In the genomic region with DNA sequence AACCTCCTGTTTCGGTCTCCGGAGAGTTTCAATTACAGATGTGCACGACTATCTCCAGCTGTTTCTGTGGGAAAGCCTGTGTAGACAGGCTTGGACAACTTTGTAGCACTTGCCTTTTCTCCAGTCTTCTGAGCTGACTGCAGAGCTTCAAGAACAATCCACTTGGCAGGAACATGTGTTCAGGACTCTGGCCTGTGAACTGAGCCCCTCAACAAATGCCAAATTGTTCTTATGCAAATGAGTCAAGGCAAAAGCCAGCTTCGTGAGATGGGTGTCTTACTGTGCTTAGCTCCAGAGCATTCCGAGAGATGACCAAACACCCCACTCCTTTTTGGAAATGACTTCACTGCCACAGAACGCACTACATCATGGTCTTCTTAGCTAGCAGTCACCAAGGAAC, we compare ENCODE assay signal across 22 mouse cellular contexts. TPM values are rescaled to one million over a fixed set of nuclear protein-coding genes. Genes with fewer than 3 reads are reported as not detected.
DNase-seq lines count a peak whose midpoint lies in the region; ATAC-seq and TF ChIP-seq lines count a peak whose summit lies in the region.
"Had no signal": no experiment of that assay in that cellular context is flagged by ENCODE, and none has a peak within 500 bp of the region (broad histone marks: within the 10 kb centered on the region; RNA-seq: fewer than 3 reads in every experiment).

No protein-coding gene starts in this region.

- H3K9me3 ChIP-seq in forebrain, embryonic 10.5 days = no peaks in the 10 kb centered on the region
- no peaks in the 10 kb centered on the region for H3K9me3 ChIP-seq in forebrain, postnatal 0 days (ENCODE audit: low read length)
- no peaks in the 10 kb centered on the region for H3K9me3 ChIP-seq in heart, embryonic 15.5 days (replicated peaks)
- no peaks in the 10 kb centered on the region for H3K9me3 ChIP-seq in lung, postnatal 0 days (ENCODE audit: low read length)
- H3K9me3 ChIP-seq: forebrain, embryonic 12.5 days; G1E; hindbrain, embryonic 10.5 days; limb, embryonic 15.5 days; midbrain, embryonic 13.5 days; neural tube, embryonic 12.5 days had no signal

- H3K27ac ChIP-seq in forebrain, embryonic 10.5 days = no peak overlapping the region
- H3K27ac ChIP-seq in forebrain, postnatal 0 days (ENCODE audit: low read depth, low read length) = no peak overlapping the region
- H3K27ac ChIP-seq in heart, embryonic 15.5 days = peak overlapping the region; percentile 9; the same call in 1 of the 2 replicates
- peak overlapping the region; percentile 38; the same call in 1 of the 2 replicates for H3K27ac ChIP-seq in lung, postnatal 0 days (ENCODE audit: low read length)
- H3K27ac ChIP-seq: forebrain, embryonic 12.5 days; hindbrain, embryonic 10.5 days; limb, embryonic 15.5 days; midbrain, embryonic 13.5 days; neural tube, embryonic 12.5 days had no signal

- no peak for TF ChIP-seq POLR2A in lung, adult 2 months (IDR thresholded peaks at IDR 0.05; ENCODE audit: borderline replicate concordance, extremely low read depth, low read depth, low read length)

- DNase-seq in forebrain, embryonic 10.5 days (ENCODE audit: extremely low spot score, low spot score) = peak; percentile 9
- DNase-seq in forebrain, postnatal 0 days = no peak
- DNase-seq in heart, postnatal 14 days = no peak
- peak; percentile 39 for DNase-seq in lung, postnatal 0 days (ENCODE audit: low spot score)
- DNase-seq in lung, adult 2 months = no peak
- DNase-seq in skeletal muscle tissue, adult 2 months (ENCODE audit: low read depth, low spot score) = peak; percentile 54
- no peak for DNase-seq in retina, embryonic 14.5 days (ENCODE audit: low spot score)
- DNase-seq: adrenal gland, postnatal 36 days; cerebellum, adult 18-20 months; cerebellum, postnatal 25 days; embryo, embryonic 11 days; kidney, adult 8-10 months; kidney, postnatal 36 days; liver, postnatal 0 days; right cerebral cortex, adult 18-20 months had no signal

- no peak overlapping the region for H3K4me2 ChIP-seq in forebrain, postnatal 0 days (ENCODE audit: low read depth)
- no peak overlapping the region for H3K4me2 ChIP-seq in heart, embryonic 15.5 days
- no peak overlapping the region for H3K4me2 ChIP-seq in lung, postnatal 0 days (replicated peaks; ENCODE audit: low read depth, low read length)
- H3K4me2 ChIP-seq: forebrain, embryonic 12.5 days; limb, embryonic 15.5 days; midbrain, embryonic 13.5 days; neural tube, embryonic 12.5 days had no signal

- WGBS in forebrain, embryonic 10.5 days = 90% methylated on average over 6 of the region's 6 CpGs
- WGBS in forebrain, postnatal 0 days = 65% methylated on average over 6 of the region's 6 CpGs
- WGBS in heart, embryonic 15.5 days = 82% methylated on average over 6 of the region's 6 CpGs
- WGBS in lung, postnatal 0 days = 65% methylated on average over 6 of the region's 6 CpGs
- WGBS in lung, adult 2 months = 70% methylated on average over 6 of the region's 6 CpGs

- H3K4me3 ChIP-seq in forebrain, embryonic 10.5 days = no peak overlapping the region
- no peak overlapping the region for H3K4me3 ChIP-seq in forebrain, postnatal 0 days (ENCODE audit: low read depth, low read length)
- H3K4me3 ChIP-seq in heart, embryonic 15.5 days = no peak overlapping the region
- H3K4me3 ChIP-seq in lung, postnatal 0 days (ENCODE audit: low read depth, low read length) = no peak overlapping the region
- H3K4me3 ChIP-seq in lung, adult 2 months (replicated peaks; ENCODE audit: extremely low read depth, low read depth, low read length) = no peak overlapping the region
- H3K4me3 ChIP-seq: forebrain, embryonic 12.5 days; hindbrain, embryonic 10.5 days; limb, embryonic 15.5 days; midbrain, embryonic 13.5 days; neural tube, embryonic 12.5 days had no signal

- H3K4me1 ChIP-seq in forebrain, embryonic 10.5 days = no peaks in the 10 kb centered on the region
- H3K4me1 ChIP-seq in forebrain, postnatal 0 days (ENCODE audit: insufficient read depth) = no peaks in the 10 kb centered on the region
- peaks cover 6% of the 10 kb centered on the region for H3K4me1 ChIP-seq in heart, embryonic 15.5 days (replicated peaks)
- H3K4me1 ChIP-seq in lung, postnatal 0 days (ENCODE audit: insufficient read depth, low read depth, low read length) = peaks cover 7% of the 10 kb centered on the region; the same call in 1 of the 2 replicates
- peaks cover 4% of the 10 kb centered on the region; the same call in 1 of the 2 replicates for H3K4me1 ChIP-seq in lung, adult 2 months (ENCODE audit: control insufficient read depth, insufficient read depth, low read length)
- H3K4me1 ChIP-seq: forebrain, embryonic 12.5 days; hindbrain, embryonic 10.5 days; limb, embryonic 15.5 days; midbrain, embryonic 13.5 days; neural tube, embryonic 12.5 days had no signal

- H3K9ac ChIP-seq in forebrain, postnatal 0 days = no peak overlapping the region
- no peak overlapping the region for H3K9ac ChIP-seq in heart, embryonic 15.5 days
- no peak overlapping the region for H3K9ac ChIP-seq in lung, postnatal 0 days (replicated peaks; ENCODE audit: low read depth)
- H3K9ac ChIP-seq: forebrain, embryonic 12.5 days; limb, embryonic 15.5 days; liver, postnatal 0 days; midbrain, embryonic 13.5 days; neural tube, embryonic 12.5 days had no signal

- TF ChIP-seq EP300 in lung, postnatal 0 days (IDR thresholded peaks at IDR 0.05) = no peak

- no peak for TF ChIP-seq CTCF in forebrain, postnatal 0 days (IDR thresholded peaks at IDR 0.05; ENCODE audit: low read depth)
- TF ChIP-seq CTCF in lung, postnatal 0 days (IDR thresholded peaks at IDR 0.05) = no peak
- TF ChIP-seq CTCF in lung, adult 2 months (IDR thresholded peaks at IDR 0.05; ENCODE audit: insufficient read depth, low read length) = no peak

- H3K27me3 ChIP-seq in forebrain, embryonic 10.5 days (ENCODE audit: poor library complexity, severe bottlenecking) = no peaks in the 10 kb centered on the region
- no peaks in the 10 kb centered on the region for H3K27me3 ChIP-seq in forebrain, postnatal 0 days (ENCODE audit: insufficient read depth, low read length)
- H3K27me3 ChIP-seq in heart, embryonic 15.5 days = no peaks in the 10 kb centered on the region
- H3K27me3 ChIP-seq in lung, postnatal 0 days (replicated peaks; ENCODE audit: insufficient read depth, low read length) = no peaks in the 10 kb centered on the region
- H3K27me3 ChIP-seq: forebrain, embryonic 12.5 days; limb, embryonic 15.5 days; midbrain, embryonic 13.5 days; neural tube, embryonic 12.5 days had no signal

- ATAC-seq in forebrain, postnatal 0 days = no peak
- ATAC-seq in heart, embryonic 15.5 days (replicated peaks; ENCODE audit: insufficient number of reproducible peaks, insufficient read depth, low FRiP score, low read depth) = no peak
- 0 out of 2 replicates have a peak, but pooled peaks have one; percentile 0 for ATAC-seq in lung, postnatal 0 days
- ATAC-seq: liver, postnatal 0 days; midbrain, embryonic 13.5 days had no signal

- intact Hi-C loops in heart, postnatal 14 days (cut with DNase I) = no loop called here

- peaks cover 98% of the 10 kb centered on the region for H3K36me3 ChIP-seq in forebrain, embryonic 10.5 days (replicated peaks)
- peaks cover 55% of the 10 kb centered on the region for H3K36me3 ChIP-seq in forebrain, postnatal 0 days (ENCODE audit: insufficient read depth)
- H3K36me3 ChIP-seq in heart, embryonic 15.5 days = peaks cover 59% of the 10 kb centered on the region
- H3K36me3 ChIP-seq in lung, postnatal 0 days (ENCODE audit: insufficient read depth, low read length) = peaks cover 31% of the 10 kb centered on the region

RNA-seq across cellular contexts. Expression of gene Brd7, which starts 33.3 kb away (rescaled TPM):
- 78.7 and 87.8 TPM in 2 replicates for polyA plus RNA-seq in forebrain, embryonic 10.5 days (2016; fragmentation: Nextera tagmentation; extraction: Ambion mirVana)
- total RNA-seq in forebrain, postnatal 0 days (2014; rRNA removed) = 24.1 and 35.9 TPM in 2 replicates
- 49.6 and 52.4 TPM in 2 replicates for polyA plus RNA-seq in forebrain, postnatal 0 days (2015; fragmentation: Nextera tagmentation; extraction: Ambion mirVana)
- 63.6 and 69.1 TPM in 2 replicates for polyA plus RNA-seq in heart, embryonic 15.5 days (2015; fragmentation: Nextera tagmentation; extraction: Ambion mirVana)
- total RNA-seq in heart, postnatal 14 days (2021) = 10 to 100 TPM; 70.1 to 70.2 TPM
- polyA plus RNA-seq in lung, postnatal 0 days (2015; fragmentation: Nextera tagmentation; extraction: Ambion mirVana) = 116 and 129 TPM in 2 replicates
- 18.6 and 28.5 TPM in 2 replicates for polyA plus RNA-seq in lung, adult 2 months (2012; rRNA removed)

RNA-seq across cellular contexts. Expression of gene Adcy7, which starts 56.5 kb away (rescaled TPM):
- 3.1 and 4.0 TPM in 2 replicates for polyA plus RNA-seq in forebrain, embryonic 10.5 days (2016; fragmentation: Nextera tagmentation; extraction: Ambion mirVana)
- total RNA-seq in forebrain, postnatal 0 days (2014; rRNA removed) = 7.2 and 9.4 TPM in 2 replicates
- 2.2 and 4.0 TPM in 2 replicates for polyA plus RNA-seq in forebrain, postnatal 0 days (2015; fragmentation: Nextera tagmentation; extraction: Ambion mirVana)
- 2.7 and 5.9 TPM in 2 replicates for polyA plus RNA-seq in heart, embryonic 15.5 days (2015; fragmentation: Nextera tagmentation; extraction: Ambion mirVana)
- total RNA-seq in heart, postnatal 14 days (2021) = 1 to 10 TPM; 7.5 to 9.8 TPM
- polyA plus RNA-seq in lung, postnatal 0 days (2015; fragmentation: Nextera tagmentation; extraction: Ambion mirVana) = 16.5 and 17.6 TPM in 2 replicates
- 57.0 and 60.0 TPM in 2 replicates for polyA plus RNA-seq in lung, adult 2 months (2012; rRNA removed)

Comparison
In these comparisons a context has a peak if more than half of its experiments do, and no peak if none do; other contexts are left out.
1. DNase-seq: peak in forebrain, embryonic 10.5 days (single experiment), lung, postnatal 0 days (single experiment) and skeletal muscle tissue, adult 2 months (single experiment); none in forebrain, postnatal 0 days (single experiment), heart, postnatal 14 days (0 of 2), lung, adult 2 months (single experiment) and retina, embryonic 14.5 days (single experiment).
2. H3K27ac ChIP-seq: peak in heart, embryonic 15.5 days (single experiment) and lung, postnatal 0 days (single experiment); none in forebrain, embryonic 10.5 days (single experiment) and forebrain, postnatal 0 days (single experiment).